Mouse (Mus musculus): ENCODE measurements around the gene Ptcra. TPM values are rescaled to one million over a fixed set of nuclear protein-coding genes. Genes with fewer than 3 reads are reported as not detected.
A peak's percentile ranks its signal among the peaks of the same experiment; 100 is the strongest.
"Not testable (repeated sequence)": the region's sequence is repeated elsewhere in the genome, so short reads cannot be mapped to it uniquely, and the experiment has no call there.

The Ptcra gene
- polyA plus RNA-seq, 1 experiment from 2014 or later, result 0.77 TPM

GRCm38 (mm10) chr17:46792963-46793362 is 29.5 kb upstream of the Ptcra start:
- no peak for ATAC-seq (ENCODE audit: insufficient number of reproducible peaks, insufficient read depth, low FRiP score, low read depth)
- Histone ChIP-seq H3K27me3 (ENCODE audit: control insufficient read depth, insufficient read depth, low read length) (no peaks in the 10 kb centered on the region), H3K36me3 (ENCODE audit: control insufficient read depth, insufficient read depth, low read length) (no peaks in the 10 kb centered on the region), H3K4me2 (replicated peaks; ENCODE audit: low read depth, low read length) (no peak overlapping the region), H3K4me3 (ENCODE audit: low read depth, low read length) (no peak overlapping the region), H3K27ac (ENCODE audit: low read length) (no peak overlapping the region), H3K9ac (replicated peaks; ENCODE audit: low read depth, low read length) (no peak overlapping the region), H3K4me1 (ENCODE audit: control insufficient read depth, insufficient read depth, low read length) (no peaks in the 10 kb centered on the region), H3K9me3 (ENCODE audit: control insufficient read depth, low read depth, low read length) (no peaks in the 10 kb centered on the region)
- WGBS, result 80% methylated on average over 2 of the region's 2 CpGs

DNA sequence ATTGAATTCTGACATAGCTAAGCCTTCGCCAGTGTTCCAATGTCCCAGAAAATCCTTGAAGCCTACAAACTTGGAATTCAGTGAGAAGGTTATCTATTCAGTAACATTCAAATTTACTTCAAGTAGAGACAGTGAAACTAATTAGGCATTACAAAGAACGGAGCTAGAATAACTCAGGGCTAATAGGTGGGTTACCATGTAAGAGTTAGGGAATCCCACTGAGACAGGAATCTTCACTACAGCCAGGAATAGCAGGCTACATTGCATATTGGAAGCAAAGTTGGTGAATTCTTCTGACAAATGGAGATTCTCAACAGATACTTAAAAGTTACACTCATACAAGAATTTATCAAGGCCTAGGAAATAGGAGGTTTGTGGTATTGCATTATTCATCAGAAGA is 24.5 kb upstream of the Ptcra start:
- H3K4me3 ChIP-seq (ENCODE audit: low read depth, low read length); H3K27ac ChIP-seq (ENCODE audit: low read length); ATAC-seq (ENCODE audit: insufficient number of reproducible peaks, insufficient read depth, low FRiP score, low read depth); H3K36me3 ChIP-seq (ENCODE audit: control insufficient read depth, insufficient read depth, low read length); H3K4me2 ChIP-seq (replicated peaks; ENCODE audit: low read depth, low read length); H3K9me3 ChIP-seq (ENCODE audit: control insufficient read depth, low read depth, low read length); H3K27me3 ChIP-seq (ENCODE audit: control insufficient read depth, insufficient read depth, low read length); H3K9ac ChIP-seq (replicated peaks; ENCODE audit: low read depth, low read length); H3K4me1 ChIP-seq (ENCODE audit: control insufficient read depth, insufficient read depth, low read length): not testable (repeated sequence)
- 60% methylated on average over 2 of the region's 2 CpGs for WGBS

GRCm38 (mm10) chr17:46786952-46787351 is 23.4 kb upstream of the Ptcra start:
- no peak overlapping the region for H3K9ac ChIP-seq (replicated peaks; ENCODE audit: low read depth, low read length)
- no peaks in the 10 kb centered on the region for H3K27me3 ChIP-seq (ENCODE audit: control insufficient read depth, insufficient read depth, low read length)
- no peaks in the 10 kb centered on the region for H3K4me1 ChIP-seq (ENCODE audit: control insufficient read depth, insufficient read depth, low read length)
- H3K27ac ChIP-seq (ENCODE audit: low read length), result no peak overlapping the region
- H3K4me2 ChIP-seq (replicated peaks; ENCODE audit: low read depth, low read length), result no peak overlapping the region
- H3K36me3 ChIP-seq (ENCODE audit: control insufficient read depth, insufficient read depth, low read length), result no peaks in the 10 kb centered on the region
- WGBS, result 81% methylated on average over 5 of the region's 5 CpGs
- H3K4me3 ChIP-seq (ENCODE audit: low read depth, low read length), result no peak overlapping the region
- no peaks in the 10 kb centered on the region for H3K9me3 ChIP-seq (ENCODE audit: control insufficient read depth, low read depth, low read length)
- no peak for ATAC-seq (ENCODE audit: insufficient number of reproducible peaks, insufficient read depth, low FRiP score, low read depth)

GRCm38 (mm10) chr17:46783222-46783565 is 19.7 kb upstream of the Ptcra start:
- Histone ChIP-seq H3K27me3 (ENCODE audit: control insufficient read depth, insufficient read depth, low read length) (no peaks in the 10 kb centered on the region), H3K4me3 (ENCODE audit: low read depth, low read length) (peak overlapping the region; percentile 63), H3K27ac (ENCODE audit: low read length) (peak overlapping the region; percentile 79; the same call in 1 of the 2 replicates), H3K4me2 (replicated peaks; ENCODE audit: low read depth, low read length) (peak overlapping the region; percentile 64), H3K9me3 (ENCODE audit: control insufficient read depth, low read depth, low read length) (no peaks in the 10 kb centered on the region), H3K36me3 (ENCODE audit: control insufficient read depth, insufficient read depth, low read length) (peaks cover 27% of the 10 kb centered on the region), H3K9ac (replicated peaks; ENCODE audit: low read depth, low read length) (no peak overlapping the region), H3K4me1 (ENCODE audit: control insufficient read depth, insufficient read depth, low read length) (peaks cover 6% of the 10 kb centered on the region; the same call in 1 of the 2 replicates)
- ATAC-seq (ENCODE audit: insufficient number of reproducible peaks, insufficient read depth, low FRiP score, low read depth), result no peak
- WGBS, result 80% methylated on average over 2 of the region's 2 CpGs

GRCm38 (mm10) chr17:46782341-46783221 is 19.1 kb upstream of the Ptcra start, which contains the start of gene Rpl7l1:
Gene Rpl7l1, minus strand, starts transcription at chr17:46782672.
- Histone ChIP-seq H3K36me3 (ENCODE audit: control insufficient read depth, insufficient read depth, low read length) (peaks cover 33% of the 10 kb centered on the region), H3K9ac (replicated peaks; ENCODE audit: low read depth, low read length) (peak within 1 kb of the TSS; percentile 49), H3K27ac (ENCODE audit: low read length) (peak within 1 kb of the TSS; percentile 79), H3K4me3 (ENCODE audit: low read depth, low read length) (peak within 1 kb of the TSS; percentile 63), H3K4me1 (ENCODE audit: control insufficient read depth, insufficient read depth, low read length) (peaks cover 6% of the 10 kb centered on the region; the same call in 1 of the 2 replicates), H3K4me2 (replicated peaks; ENCODE audit: low read depth, low read length) (peak within 1 kb of the TSS; percentile 64), H3K27me3 (ENCODE audit: control insufficient read depth, insufficient read depth, low read length) (no peaks in the 10 kb centered on the region), H3K9me3 (ENCODE audit: control insufficient read depth, low read depth, low read length) (no peaks in the 10 kb centered on the region)
- WGBS, result under 1% methylated on average over 44 of the region's 44 CpGs
- peak; percentile 95 for ATAC-seq (ENCODE audit: insufficient number of reproducible peaks, insufficient read depth, low FRiP score, low read depth)

GRCm38 (mm10) chr17:46781876-46782275 is 18.4 kb upstream of the Ptcra start:
- H3K4me3 ChIP-seq (ENCODE audit: low read depth, low read length), result peak overlapping the region; percentile 63
- H3K9me3 ChIP-seq (ENCODE audit: control insufficient read depth, low read depth, low read length), result no peaks in the 10 kb centered on the region
- no peak; the same call in 1 of the 2 replicates for ATAC-seq (ENCODE audit: insufficient number of reproducible peaks, insufficient read depth, low FRiP score, low read depth)
- H3K9ac ChIP-seq (replicated peaks; ENCODE audit: low read depth, low read length), result peak overlapping the region; percentile 49
- WGBS, result 2% methylated on average over 11 of the region's 11 CpGs
- H3K27ac ChIP-seq (ENCODE audit: low read length), result peak overlapping the region; percentile 79; the same call in 1 of the 2 replicates
- peaks cover 39% of the 10 kb centered on the region for H3K36me3 ChIP-seq (ENCODE audit: control insufficient read depth, insufficient read depth, low read length)
- peaks cover 6% of the 10 kb centered on the region; the same call in 1 of the 2 replicates for H3K4me1 ChIP-seq (ENCODE audit: control insufficient read depth, insufficient read depth, low read length)
- no peaks in the 10 kb centered on the region for H3K27me3 ChIP-seq (ENCODE audit: control insufficient read depth, insufficient read depth, low read length)
- H3K4me2 ChIP-seq (replicated peaks; ENCODE audit: low read depth, low read length), result peak overlapping the region; percentile 64

GRCm38 (mm10) chr17:46776087-46776486 is 12.6 kb upstream of the Ptcra start:
- H3K36me3 ChIP-seq (ENCODE audit: control insufficient read depth, insufficient read depth, low read length), result peaks cover 59% of the 10 kb centered on the region
- no peak overlapping the region for H3K4me3 ChIP-seq (ENCODE audit: low read depth, low read length)
- H3K9ac ChIP-seq (replicated peaks; ENCODE audit: low read depth, low read length), result no peak overlapping the region
- H3K4me1 ChIP-seq (ENCODE audit: control insufficient read depth, insufficient read depth, low read length), result peaks cover under 1% of the 10 kb centered on the region; the same call in 1 of the 2 replicates
- no peaks in the 10 kb centered on the region for H3K27me3 ChIP-seq (ENCODE audit: control insufficient read depth, insufficient read depth, low read length)
- 55% methylated on average over 3 of the region's 3 CpGs for WGBS
- ATAC-seq (ENCODE audit: insufficient number of reproducible peaks, insufficient read depth, low FRiP score, low read depth), result no peak
- H3K27ac ChIP-seq (ENCODE audit: low read length), result no peak overlapping the region
- H3K4me2 ChIP-seq (replicated peaks; ENCODE audit: low read depth, low read length), result no peak overlapping the region
- no peaks in the 10 kb centered on the region for H3K9me3 ChIP-seq (ENCODE audit: control insufficient read depth, low read depth, low read length)

- Histone ChIP-seq H3K36me3 (ENCODE audit: control insufficient read depth, insufficient read depth, low read length) (peaks cover 51% of the 10 kb centered on the region), H3K27ac (ENCODE audit: low read length) (no peak overlapping the region)
Observed at GRCm38 (mm10) chr17:46775070-46775469, 11.6 kb upstream of the Ptcra start.

More at GRCm38 (mm10) chr17:46775070-46775469, 11.6 kb upstream of the Ptcra start:
- Histone ChIP-seq H3K4me1 (ENCODE audit: control insufficient read depth, insufficient read depth, low read length) (no peaks in the 10 kb centered on the region), H3K9me3 (ENCODE audit: control insufficient read depth, low read depth, low read length) (no peaks in the 10 kb centered on the region), H3K4me3 (ENCODE audit: low read depth, low read length) (no peak overlapping the region), H3K9ac (replicated peaks; ENCODE audit: low read depth, low read length) (no peak overlapping the region), H3K4me2 (replicated peaks; ENCODE audit: low read depth, low read length) (no peak overlapping the region), H3K27me3 (ENCODE audit: control insufficient read depth, insufficient read depth, low read length) (no peaks in the 10 kb centered on the region)
- 87% methylated on average over 9 of the region's 9 CpGs for WGBS
- no peak for ATAC-seq (ENCODE audit: insufficient number of reproducible peaks, insufficient read depth, low FRiP score, low read depth)

Data from stomach, embryonic 14.5 days (tissue).